Mouse (Mus musculus): ENCODE data around the gene Tspan5. TPM values are rescaled to one million over a fixed set of nuclear protein-coding genes. Genes with fewer than 3 reads are reported as not detected.

Gene Tspan5
- polyA plus RNA-seq, 2 experiments from 2014 or later = 5.3 to 7.3 TPM

DNA sequence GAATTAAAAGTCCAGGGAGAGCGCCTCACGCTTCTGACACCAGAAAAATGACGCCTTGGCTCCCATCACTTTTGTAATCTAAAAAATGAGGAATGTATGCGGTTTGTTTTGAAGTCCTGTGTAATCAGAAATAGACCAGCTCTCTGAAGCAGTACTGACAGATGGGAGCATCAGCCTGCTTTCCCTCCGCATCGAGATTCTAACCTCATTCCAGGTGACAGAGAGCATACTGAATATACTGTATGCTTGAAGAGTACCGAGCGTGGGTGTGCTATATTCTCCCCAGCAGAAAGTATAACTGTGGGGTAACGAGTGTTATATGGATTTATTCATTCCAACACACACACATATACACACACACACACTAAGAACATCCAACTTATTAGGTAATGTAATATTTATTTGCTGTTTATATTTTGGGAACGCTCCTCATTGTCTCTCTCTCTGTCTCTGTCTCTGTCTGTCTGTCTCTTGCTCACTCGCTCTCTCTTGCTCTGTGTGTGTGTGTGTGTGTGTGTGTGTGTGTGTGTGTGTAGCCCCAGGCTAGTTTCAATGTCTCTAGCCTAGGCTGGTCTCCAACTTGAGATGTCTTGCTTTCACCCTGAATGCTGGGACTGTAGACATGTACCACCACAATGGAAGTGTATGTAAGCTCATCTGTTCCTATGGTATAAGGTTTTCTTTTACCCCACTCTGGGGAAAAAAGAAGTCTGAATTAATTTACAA, 139.2 kb downstream of the Tspan5 start:
- no peak for ATAC-seq

GRCm38 (mm10) chr3:138881725-138882347, 139.8 kb downstream of the Tspan5 start:
- ATAC-seq = no peak

DNA sequence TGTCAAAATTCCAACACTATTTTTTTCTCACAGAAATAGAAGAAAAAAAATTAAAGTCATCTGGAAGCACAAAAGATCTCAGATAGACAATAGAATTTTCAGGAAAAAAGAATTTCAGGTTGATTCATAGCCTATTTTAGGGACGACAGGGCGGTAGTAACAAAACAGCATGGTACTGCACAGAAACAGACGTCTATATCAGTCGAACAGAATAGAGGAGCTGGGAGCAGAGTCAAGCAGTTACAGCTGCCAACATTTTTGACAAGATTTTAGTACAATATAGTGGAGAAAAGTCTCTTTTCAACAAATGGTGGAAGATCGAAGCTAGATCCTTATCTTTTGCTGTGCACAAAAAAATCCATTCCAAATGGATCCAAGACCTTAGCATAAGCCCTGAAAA, 144.1 kb downstream of the Tspan5 start:
- no peak for ATAC-seq

DNA sequence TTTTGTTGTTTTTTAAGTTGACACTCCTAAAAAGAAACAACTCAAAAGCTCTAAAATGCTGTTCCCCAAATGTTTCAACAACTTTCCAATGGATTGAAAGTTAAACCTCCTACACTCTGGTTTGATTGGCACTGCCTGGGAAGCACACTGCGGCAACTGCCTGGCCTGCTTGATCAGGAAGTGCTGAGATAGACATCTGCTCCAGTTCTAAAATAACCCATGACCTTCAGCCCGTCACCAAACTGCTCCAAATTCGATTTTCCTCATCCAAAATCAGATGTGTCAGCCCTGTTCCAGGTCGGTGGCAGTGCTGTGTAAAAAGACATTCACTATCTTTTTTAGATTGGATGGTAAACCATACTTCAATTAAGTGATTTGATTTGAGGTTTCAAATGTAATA, 147.2 kb downstream of the Tspan5 start:
- ATAC-seq = no peak

DNA sequence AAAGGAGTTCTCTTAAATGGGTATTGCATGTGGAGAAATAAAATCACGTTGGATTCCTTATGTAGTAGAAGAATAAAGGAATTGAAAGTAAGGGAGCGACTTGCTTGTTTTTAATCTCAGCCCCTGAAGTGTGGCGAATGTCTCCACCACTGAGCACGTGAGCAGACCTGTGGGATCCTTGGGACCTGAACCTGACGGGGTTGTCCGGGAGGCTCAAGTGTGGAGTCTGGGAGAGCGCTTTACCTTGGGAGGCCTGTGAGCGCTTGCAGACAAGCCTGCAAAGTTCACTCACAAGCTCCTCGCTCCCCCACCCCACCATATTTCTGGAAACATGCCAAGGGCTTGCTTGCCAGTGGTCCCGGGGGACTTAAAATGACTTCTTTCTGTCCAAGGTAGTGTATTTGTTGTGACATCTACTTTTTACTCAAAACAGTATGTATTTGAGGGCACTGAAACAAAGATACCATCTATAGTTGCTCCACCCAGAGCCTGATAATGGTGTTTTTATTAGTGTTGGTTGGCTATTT, 147.8 kb downstream of the Tspan5 start:
- ATAC-seq = no peak

DNA sequence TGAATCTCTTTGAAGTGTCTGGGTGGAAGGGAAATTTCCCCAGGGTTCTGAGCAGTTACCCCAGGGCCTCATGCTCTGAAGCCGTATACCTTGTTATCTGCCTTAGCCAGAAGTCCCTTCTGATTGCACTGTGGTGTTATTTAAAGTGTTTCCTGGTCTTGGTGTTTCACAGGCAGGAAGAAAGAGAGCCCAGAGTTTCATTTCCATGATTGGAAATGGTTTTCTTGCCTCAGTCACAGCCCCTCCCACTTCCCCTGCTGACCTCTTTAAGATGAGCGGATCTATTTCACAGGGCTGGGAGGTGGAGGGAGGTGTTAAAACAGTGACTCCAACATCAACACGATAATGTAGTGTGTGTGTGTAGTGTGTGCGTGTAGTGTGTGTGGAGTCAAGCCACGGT, 151.5 kb downstream of the Tspan5 start:
- ATAC-seq = peak; percentile 87

DNA sequence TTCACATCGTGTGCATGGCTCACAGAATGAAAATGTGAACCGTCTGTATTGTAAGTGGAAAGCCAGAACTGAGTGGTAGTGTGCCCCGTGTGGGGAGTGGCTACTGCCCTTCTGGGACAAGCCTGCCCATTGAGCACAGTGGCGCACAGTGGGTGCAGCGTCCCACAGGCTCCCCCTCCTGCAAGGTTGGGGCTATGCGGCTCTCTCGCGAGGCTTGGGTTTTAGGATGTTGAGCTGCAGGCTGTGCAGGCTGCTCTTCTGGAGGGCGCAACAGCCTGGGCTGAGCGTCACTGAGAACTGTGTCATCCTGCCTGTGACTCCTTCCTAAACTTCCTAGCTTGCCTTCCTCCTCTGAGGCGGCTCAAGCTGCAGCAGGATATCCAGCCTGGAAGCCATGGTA, 155.5 kb downstream of the Tspan5 start:
- no peak for ATAC-seq

- no peak for ATAC-seq
These were observed 156.1 kb downstream of the Tspan5 start for GRCm38 (mm10) chr3:138898055-138898454.

DNA sequence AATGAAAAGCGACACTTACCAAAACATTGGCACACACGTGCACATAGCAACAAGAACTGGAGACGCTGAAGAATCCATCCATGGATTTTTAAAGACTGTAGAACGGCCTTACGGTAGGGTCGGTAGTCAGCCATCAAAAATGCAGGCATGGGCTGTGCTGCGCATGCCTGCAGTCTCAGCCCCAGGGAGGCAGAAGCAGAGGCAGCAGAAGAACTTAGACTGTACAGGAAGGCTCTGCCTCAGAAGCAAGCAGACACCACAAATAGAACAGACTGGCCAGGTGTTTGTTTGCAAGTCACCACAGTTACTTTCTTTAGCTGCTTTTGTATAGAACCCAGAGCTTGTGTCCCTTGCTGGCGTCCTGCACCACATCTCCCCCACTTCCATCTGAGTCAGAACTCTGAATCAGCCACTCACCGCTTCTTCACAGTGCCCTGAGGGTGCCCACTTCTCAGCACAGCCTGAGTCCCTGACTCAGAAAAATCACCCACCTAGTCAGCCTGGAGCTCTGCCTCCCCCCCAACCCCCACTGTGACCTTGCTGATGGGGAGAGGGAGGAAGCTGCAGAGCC, 158.7 kb downstream of the Tspan5 start:
- no peak for ATAC-seq

- no peak for ATAC-seq
These were observed 163.7 kb downstream of the Tspan5 start for GRCm38 (mm10) chr3:138905678-138906077.

DNA sequence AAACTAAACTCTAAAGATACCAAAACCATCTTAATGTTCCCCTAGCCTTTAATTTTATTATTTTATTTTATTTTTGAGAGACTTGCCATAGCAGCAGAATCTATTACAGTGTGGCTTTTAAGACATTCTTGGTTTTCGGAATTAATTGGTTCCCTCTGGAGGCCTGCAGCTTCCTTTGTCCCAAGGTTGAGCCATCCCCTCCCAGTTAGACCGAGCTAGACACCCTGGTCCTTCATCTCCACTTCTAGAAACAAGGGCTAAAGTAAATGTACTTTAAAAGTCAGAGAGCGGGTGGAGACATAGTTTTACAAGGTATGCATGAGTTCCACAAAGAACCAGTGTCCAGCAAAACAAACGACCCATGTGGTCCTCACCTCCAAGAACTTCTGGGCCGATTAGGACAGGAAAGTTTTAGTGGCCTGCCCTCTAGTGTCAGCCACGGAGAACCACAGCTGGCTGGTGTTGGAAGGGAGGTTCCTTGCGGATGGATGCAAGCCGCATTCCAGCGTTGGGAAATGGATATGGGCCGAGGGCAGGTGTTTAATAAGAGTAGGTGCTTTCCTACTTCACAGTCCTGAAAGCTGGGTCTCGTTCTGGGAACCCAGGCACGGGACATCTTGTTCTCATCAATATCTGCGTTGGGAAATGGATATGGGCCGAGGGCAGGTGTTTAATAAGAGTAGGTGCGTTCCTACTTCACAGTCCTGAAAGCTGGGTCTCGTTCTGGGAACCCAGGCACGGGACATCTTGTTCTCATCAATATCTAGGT, 164.3 kb downstream of the Tspan5 start:
- peak; percentile 52 for ATAC-seq

- peak; percentile 23 for ATAC-seq
These were observed 167.3 kb downstream of the Tspan5 start for GRCm38 (mm10) chr3:138909313-138909712.

- no peak for ATAC-seq
These were observed 170.5 kb downstream of the Tspan5 start for GRCm38 (mm10) chr3:138912504-138912903.

GRCm38 (mm10) chr3:138914626-138915288, 172.8 kb downstream of the Tspan5 start:
- ATAC-seq = no peak

GRCm38 (mm10) chr3:138916591-138916990, 174.6 kb downstream of the Tspan5 start:
- no peak for ATAC-seq

GRCm38 (mm10) chr3:138917016-138917415, 175.0 kb downstream of the Tspan5 start:
- no peak for ATAC-seq

GRCm38 (mm10) chr3:138918241-138918640, 176.2 kb downstream of the Tspan5 start:
- ATAC-seq = no peak

- ATAC-seq = no peak
These were observed 184.2 kb downstream of the Tspan5 start for GRCm38 (mm10) chr3:138926161-138926560.

GRCm38 (mm10) chr3:138927437-138927836, 185.4 kb downstream of the Tspan5 start:
- ATAC-seq = no peak

- ATAC-seq = no peak
These were observed 194.8 kb downstream of the Tspan5 start for GRCm38 (mm10) chr3:138936780-138937179.

- no peak for ATAC-seq
These were observed 195.2 kb downstream of the Tspan5 start for GRCm38 (mm10) chr3:138937241-138937640.

GRCm38 (mm10) chr3:138941604-138942003, 199.6 kb downstream of the Tspan5 start:
- ATAC-seq = no peak
